Mouse (Mus musculus): ENCODE measurements around the gene Hyal3. TPM values are rescaled to one million over a fixed set of nuclear protein-coding genes. Genes with fewer than 3 reads are reported as not detected.
"Not testable (repeated sequence)": the region's sequence is repeated elsewhere in the genome, so short reads cannot be mapped to it uniquely, and the experiment has no call there.

Gene Hyal3
- polyA plus RNA-seq, 1 experiment from 2014 or later, result 0.68 TPM

- 0 out of 2 replicates have a peak overlapping the region, but pooled peaks have one; percentile 7 for H3K4me3 ChIP-seq
- WGBS, result 51% methylated on average over 15 of the region's 15 CpGs
- H3K4me1 ChIP-seq (replicated peaks), result peaks cover 60% of the 10 kb centered on the region
Observed at GRCm38 (mm10) chr9:107566041-107566709, 14.4 kb upstream of the Hyal3 start.

GRCm38 (mm10) chr9:107566855-107567254 is 13.8 kb upstream of the Hyal3 start:
- no peak overlapping the region for H3K9ac ChIP-seq
- peak overlapping the region; percentile 89 for H3K27ac ChIP-seq
- peaks cover 17% of the 10 kb centered on the region for H3K36me3 ChIP-seq
- peak overlapping the region; percentile 85 for H3K4me2 ChIP-seq
- ATAC-seq (replicated peaks; ENCODE audit: insufficient number of reproducible peaks, insufficient read depth, low FRiP score, low read depth), result peak; percentile 28
- WGBS, result 55% methylated on average over 3 of the region's 3 CpGs
- no peaks in the 10 kb centered on the region for H3K27me3 ChIP-seq
- H3K4me3 ChIP-seq, result 0 out of 2 replicates have a peak overlapping the region, but pooled peaks have one; percentile 7
- H3K4me1 ChIP-seq (replicated peaks), result peaks cover 67% of the 10 kb centered on the region
- H3K9me3 ChIP-seq (replicated peaks), result no peaks in the 10 kb centered on the region

More at GRCm38 (mm10) chr9:107566041-107566709, 14.4 kb upstream of the Hyal3 start:
- no peak overlapping the region for H3K9ac ChIP-seq
- peak overlapping the region; percentile 85 for H3K4me2 ChIP-seq
- H3K36me3 ChIP-seq, result peaks cover 21% of the 10 kb centered on the region
- H3K27me3 ChIP-seq, result no peaks in the 10 kb centered on the region
- peak overlapping the region; percentile 89 for H3K27ac ChIP-seq
- H3K9me3 ChIP-seq (replicated peaks), result no peaks in the 10 kb centered on the region
- ATAC-seq (replicated peaks; ENCODE audit: insufficient number of reproducible peaks, insufficient read depth, low FRiP score, low read depth), result no peak

- Histone ChIP-seq H3K9ac (peak within 1 kb of the TSS; percentile 81), H3K4me2 (peak within 1 kb of the TSS; percentile 85), H3K9me3 (replicated peaks) (no peaks in the 10 kb centered on the region), H3K4me1 (replicated peaks) (peaks cover 68% of the 10 kb centered on the region), H3K4me3 (peak within 1 kb of the TSS; percentile 89), H3K27ac (peak within 1 kb of the TSS; percentile 89), H3K36me3 (peaks cover 19% of the 10 kb centered on the region), H3K27me3 (no peaks in the 10 kb centered on the region)
- no peak for ATAC-seq (replicated peaks; ENCODE audit: insufficient number of reproducible peaks, insufficient read depth, low FRiP score, low read depth)
- WGBS, result 15% methylated on average over 18 of the region's 18 CpGs
Observed at GRCm38 (mm10) chr9:107567702-107568319, 12.8 kb upstream of the Hyal3 start, which contains the start of gene Hyal2. Hyal2 (plus strand) TSS chr9:107567945.

- peak overlapping the region; percentile 85 for H3K4me2 ChIP-seq
- peak; percentile 71 for ATAC-seq (replicated peaks; ENCODE audit: insufficient number of reproducible peaks, insufficient read depth, low FRiP score, low read depth)
- peaks cover 26% of the 10 kb centered on the region for H3K36me3 ChIP-seq
- peak overlapping the region; percentile 89 for H3K27ac ChIP-seq
- H3K4me1 ChIP-seq (replicated peaks), result peaks cover 66% of the 10 kb centered on the region
- under 1% methylated on average over 41 of the region's 41 CpGs for WGBS
- no peaks in the 10 kb centered on the region for H3K9me3 ChIP-seq (replicated peaks)
- peak overlapping the region; percentile 89 for H3K4me3 ChIP-seq
- peak overlapping the region; percentile 81 for H3K9ac ChIP-seq
- no peaks in the 10 kb centered on the region for H3K27me3 ChIP-seq
Observed at GRCm38 (mm10) chr9:107568331-107569261, 12.0 kb upstream of the Hyal3 start.

- Histone ChIP-seq H3K4me3 (peak overlapping the region; percentile 89), H3K9me3 (replicated peaks) (no peaks in the 10 kb centered on the region), H3K9ac (peak overlapping the region; percentile 81), H3K27ac (peak overlapping the region; percentile 89), H3K36me3 (peaks cover 30% of the 10 kb centered on the region), H3K4me1 (replicated peaks) (peaks cover 59% of the 10 kb centered on the region), H3K4me2 (peak overlapping the region; percentile 85), H3K27me3 (no peaks in the 10 kb centered on the region)
- WGBS, result under 1% methylated on average over 23 of the region's 23 CpGs
- peak; percentile 4 for ATAC-seq (replicated peaks; ENCODE audit: insufficient number of reproducible peaks, insufficient read depth, low FRiP score, low read depth)
Observed at GRCm38 (mm10) chr9:107569270-107569669, 11.3 kb upstream of the Hyal3 start.

GRCm38 (mm10) chr9:107570016-107570415 is 10.6 kb upstream of the Hyal3 start:
- Histone ChIP-seq H3K4me1 (replicated peaks) (peaks cover 56% of the 10 kb centered on the region), H3K4me3 (peak overlapping the region; percentile 89), H3K27ac (peak overlapping the region; percentile 89), H3K36me3 (peaks cover 32% of the 10 kb centered on the region), H3K9ac (peak overlapping the region; percentile 81), H3K27me3 (no peaks in the 10 kb centered on the region), H3K9me3 (replicated peaks) (no peaks in the 10 kb centered on the region), H3K4me2 (peak overlapping the region; percentile 85)
- ATAC-seq (replicated peaks; ENCODE audit: insufficient number of reproducible peaks, insufficient read depth, low FRiP score, low read depth), result no peak
- 47% methylated on average over 13 of the region's 13 CpGs for WGBS

- Histone ChIP-seq H3K27me3 (no peaks in the 10 kb centered on the region), H3K27ac (peak overlapping the region; percentile 27), H3K9ac (peak overlapping the region; percentile 30), H3K36me3 (peaks cover 29% of the 10 kb centered on the region), H3K4me1 (replicated peaks) (peaks cover 55% of the 10 kb centered on the region), H3K4me2 (peak overlapping the region; percentile 85), H3K4me3 (peak overlapping the region; percentile 89), H3K9me3 (replicated peaks) (no peaks in the 10 kb centered on the region)
- WGBS, result 45% methylated on average over 21 of the region's 21 CpGs
- no peak for ATAC-seq (replicated peaks; ENCODE audit: insufficient number of reproducible peaks, insufficient read depth, low FRiP score, low read depth)
Observed at GRCm38 (mm10) chr9:107570845-107571244, 9.8 kb upstream of the Hyal3 start.

GRCm38 (mm10) chr9:107571534-107572326 is 8.9 kb upstream of the Hyal3 start:
- H3K27me3 ChIP-seq, result no peaks in the 10 kb centered on the region
- peaks cover 29% of the 10 kb centered on the region for H3K36me3 ChIP-seq
- ATAC-seq (replicated peaks; ENCODE audit: insufficient number of reproducible peaks, insufficient read depth, low FRiP score, low read depth), result no peak
- H3K9me3 ChIP-seq (replicated peaks), result no peaks in the 10 kb centered on the region
- H3K4me3 ChIP-seq, result peak overlapping the region; percentile 89; the same call in 1 of the 2 replicates
- WGBS, result 84% methylated on average over 22 of the region's 22 CpGs
- peaks cover 56% of the 10 kb centered on the region for H3K4me1 ChIP-seq (replicated peaks)
- H3K9ac ChIP-seq, result peak overlapping the region; percentile 30; the same call in 1 of the 2 replicates
- H3K4me2 ChIP-seq, result peak overlapping the region; percentile 85
- H3K27ac ChIP-seq, result peak overlapping the region; percentile 27

- no peaks in the 10 kb centered on the region for H3K27me3 ChIP-seq
- no peak overlapping the region for H3K27ac ChIP-seq
- no peak overlapping the region for H3K4me2 ChIP-seq
- 91% methylated on average over 2 of the region's 2 CpGs for WGBS
- peaks cover 57% of the 10 kb centered on the region for H3K4me1 ChIP-seq (replicated peaks)
- no peak overlapping the region for H3K4me3 ChIP-seq
- no peak overlapping the region for H3K9ac ChIP-seq
- no peak for ATAC-seq (replicated peaks; ENCODE audit: insufficient number of reproducible peaks, insufficient read depth, low FRiP score, low read depth)
- H3K36me3 ChIP-seq, result peaks cover 29% of the 10 kb centered on the region
- no peaks in the 10 kb centered on the region for H3K9me3 ChIP-seq (replicated peaks)
Observed at GRCm38 (mm10) chr9:107572327-107572662, 8.3 kb upstream of the Hyal3 start.

GRCm38 (mm10) chr9:107573774-107574173 is 6.8 kb upstream of the Hyal3 start:
- not testable (repeated sequence) for H3K27me3 ChIP-seq; H3K9ac ChIP-seq; H3K9me3 ChIP-seq (replicated peaks); ATAC-seq (replicated peaks; ENCODE audit: insufficient number of reproducible peaks, insufficient read depth, low FRiP score, low read depth); H3K4me3 ChIP-seq; H3K4me2 ChIP-seq; H3K27ac ChIP-seq
- 81% methylated on average over 6 of the region's 6 CpGs for WGBS
- H3K36me3 ChIP-seq, result peaks cover 29% of the 10 kb centered on the region
- peaks cover 53% of the 10 kb centered on the region for H3K4me1 ChIP-seq (replicated peaks)

All from heart, embryonic 15.5 days (tissue).